Mouse (Mus musculus) ES-E14 (cell line): ENCODE data around the gene Cbfa2t2.

Experiments
- CHD2 ChIP-seq: IDR thresholded peaks from 2 replicates; pipeline ENCODE4 v1.6.1; 2014; ENCODE audit warnings: mild to moderate bottlenecking, low read depth, low read length, inconsistent platforms
- MAFK ChIP-seq: IDR thresholded peaks from 2 replicates; pipeline ENCODE4 v1.6.1; 2014; ENCODE audit warnings: mild to moderate bottlenecking, low read depth, low read length, inconsistent platforms; ENCODE audit not compliant: insufficient read depth
- ZC3H11A ChIP-seq: IDR thresholded peaks from 2 replicates; pipeline ENCODE4 v1.6.1; 2012; ENCODE audit warnings: low read depth, mild to moderate bottlenecking, inconsistent platforms, low read length, borderline replicate concordance
- ZNF384 ChIP-seq: IDR thresholded peaks from 2 replicates; pipeline ENCODE4 v1.6.1; 2012; ENCODE audit warnings: low read depth, low read length, inconsistent platforms

- no peak for TF ChIP-seq MAFK
- TF ChIP-seq CHD2 = no peak
- TF ChIP-seq ZNF384 = no peak
- TF ChIP-seq ZC3H11A = no peak
Measured at GRCm38 (mm10) chr2:154566641-154567040, 130.4 kb downstream of the Cbfa2t2 start.
